Mouse (Mus musculus) olfactory bulb, adult 2 months (tissue): ENCODE results near the gene Gm10638.

Experiments
- CTCF ChIP-seq: fragments of 200-500 bp; IDR thresholded peaks from 2 replicates; pipeline ENCODE4 v1.5.1; 2012; ENCODE audit warnings: low read depth, mild to moderate bottlenecking, low read length, moderate library complexity; ENCODE audit not compliant: insufficient read depth
- POLR2A ChIP-seq: fragments of 200-500 bp; IDR thresholded peaks from 2 replicates; pipeline ENCODE4 v1.6.1; 2012; ENCODE audit warnings: mild to moderate bottlenecking, low read depth, low read length, moderate library complexity; ENCODE audit not compliant: insufficient read depth

DNA sequence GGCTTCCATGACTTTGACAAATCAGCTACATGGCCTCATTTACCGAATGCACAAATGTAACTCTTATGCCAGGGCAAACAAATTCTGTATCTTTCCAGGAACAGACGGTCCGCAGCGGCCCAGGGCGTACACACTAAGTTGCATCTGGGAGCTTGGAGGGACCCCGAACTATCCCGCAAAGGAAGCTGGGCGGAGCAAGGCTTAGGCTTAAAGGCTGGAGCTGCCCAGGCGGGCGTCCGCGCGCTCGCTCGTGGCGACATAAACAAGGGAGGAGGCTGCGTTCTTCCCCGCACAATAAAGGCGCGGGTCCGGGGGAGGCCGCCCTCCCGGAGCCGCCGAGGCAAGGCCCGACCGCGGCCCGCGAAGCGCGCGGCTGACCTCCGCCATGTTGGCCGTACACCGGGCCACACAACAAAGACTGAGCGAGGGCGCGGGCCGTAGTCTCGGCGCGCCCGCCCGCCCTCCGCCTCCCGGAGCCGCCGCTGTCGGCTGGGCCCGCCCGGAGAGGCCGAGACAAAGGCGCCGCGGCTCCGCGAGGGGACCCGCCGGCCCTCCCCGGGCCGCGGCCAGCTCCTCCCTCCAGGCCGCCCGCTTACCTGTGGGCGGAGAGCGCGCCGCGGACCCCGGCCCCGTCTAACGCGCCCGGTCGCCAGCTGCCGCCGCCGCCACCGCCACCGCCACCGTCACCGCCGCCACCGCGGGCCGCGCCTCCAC lies at the start of gene Gm10638, which contains the start of gene Siah1a:
- TF ChIP-seq POLR2A (no peak; the same call in 1 of the 2 replicates), CTCF (no peak)
